Mouse (Mus musculus) hindbrain, embryonic 12.5 days (tissue): ENCODE results near the gene Ddx39. TPM values are rescaled to one million over a fixed set of nuclear protein-coding genes. Genes with fewer than 3 reads are reported as not detected.
A peak's percentile ranks its signal among the peaks of the same experiment; 100 is the strongest.

Source experiments
- ATAC-seq: fragments of 200-750 bp; cut with Nextera tagmentation; 2 replicates; pipeline ENCODE4 v1.8.0; 2017; ENCODE audit warnings: moderate TSS enrichment; ENCODE audit not compliant: low FRiP score
- H3K27ac ChIP-seq: fragments of 300-500 bp; sonication (generic); 2 replicates; pipeline ENCODE4 v1.5.1; 2016; ENCODE audit warnings: mild to moderate bottlenecking
- H3K27me3 ChIP-seq: fragments of 300-500 bp; sonication (generic); 2 replicates; pipeline ENCODE4 v1.6.1; 2016; ENCODE audit warnings: mild to moderate bottlenecking
- H3K36me3 ChIP-seq: fragments of 300-500 bp; sonication (generic); 2 replicates; pipeline ENCODE4 v1.6.1; 2016; ENCODE audit warnings: mild to moderate bottlenecking
- H3K4me1 ChIP-seq: fragments of 300-500 bp; sonication (generic); 2 replicates; pipeline ENCODE4 v1.6.1; 2016
- H3K4me2 ChIP-seq: fragments of 300-500 bp; sonication (generic); replicated peaks from 2 replicates; pipeline ENCODE4 v1.6.1; 2016; ENCODE audit warnings: mild to moderate bottlenecking
- H3K4me3 ChIP-seq: fragments of 300-500 bp; sonication (generic); 2 replicates; pipeline ENCODE4 v1.5.1; 2016; ENCODE audit warnings: mild to moderate bottlenecking
- H3K9ac ChIP-seq: fragments of 300-500 bp; sonication (generic); 2 replicates; pipeline ENCODE4 v1.6.1; 2016; ENCODE audit warnings: mild to moderate bottlenecking, moderate library complexity
- H3K9me3 ChIP-seq: fragments of 300-500 bp; sonication (generic); replicated peaks from 2 replicates; pipeline ENCODE4 v1.6.1; 2016; ENCODE audit warnings: mild to moderate bottlenecking
- WGBS: fragments of 180-500 bp; shearing (Covaris S2); methylation state at CpG from one replicate; pipeline ENCODE4 v1.1.7; 2016; 5-methylcytosine and 5-hydroxymethylcytosine counted together
- polyA plus RNA-seq: library from polyadenylated mRNA; unstranded; fragments of >200 nt; fragmentation: Nextera tagmentation; extraction: Ambion mirVana; gene quantifications from 2 replicates; pipeline ENCODE4 v1.2.1, GENCODE M21; 2016

Gene Ddx39
- polyA plus RNA-seq, 1 experiment from 2014 or later: 135 TPM

DNA sequence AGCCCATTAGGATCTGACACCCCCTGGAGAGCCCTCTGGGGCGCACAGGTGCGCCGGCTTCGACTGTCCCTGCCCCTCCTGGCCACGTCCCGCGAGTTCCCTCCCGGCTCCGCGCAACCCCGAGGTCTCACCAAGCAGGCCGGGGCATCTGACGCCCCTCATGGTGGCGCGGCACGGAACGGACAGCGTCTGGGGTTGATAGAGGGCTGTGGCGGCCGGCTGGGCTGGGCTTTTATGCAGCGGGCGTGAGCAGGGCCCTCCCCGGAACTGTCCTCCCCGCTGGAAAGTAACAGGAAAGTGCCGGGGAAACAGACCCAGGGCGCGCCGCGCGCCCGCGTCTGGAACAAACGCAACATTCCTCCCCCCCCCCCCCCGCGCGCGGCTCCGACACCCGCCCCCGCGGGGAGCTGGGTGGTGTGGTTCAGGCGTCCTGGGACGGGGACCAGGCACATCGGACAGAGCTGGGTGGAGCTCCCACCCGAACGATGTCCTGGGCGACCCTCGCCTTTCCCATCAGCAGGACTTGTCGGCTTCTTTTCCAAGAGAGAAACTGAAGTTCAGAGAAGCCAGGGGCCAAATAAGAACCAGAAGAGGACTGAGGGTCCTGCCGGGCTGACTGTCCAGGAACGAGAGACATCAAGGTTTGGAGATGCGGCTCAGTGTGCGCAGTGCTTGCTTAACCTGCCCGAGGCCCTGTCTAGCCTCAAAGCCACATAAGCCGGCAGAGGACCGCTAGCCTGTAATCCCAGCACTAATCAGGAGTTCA is 26.2 kb downstream of the Ddx39 start, which contains the start of gene Adgre5:
TSS of gene Adgre5 (minus strand) at position 351 of the 766 bp plus-strand sequence.
- Histone ChIP-seq H3K4me3 (peak within 1 kb of the TSS; percentile 46), H3K4me1 (peaks cover 14% of the 10 kb centered on the region), H3K4me2 (peak within 1 kb of the TSS; percentile 73), H3K36me3 (no peaks in the 10 kb centered on the region), H3K9me3 (0 out of 2 replicates have a peak, but pooled peaks cover 6% of the 10 kb centered on the region), H3K27ac (no peak within 1 kb of the TSS), H3K9ac (peak within 1 kb of the TSS; percentile 54), H3K27me3 (peaks cover 39% of the 10 kb centered on the region)
- ATAC-seq: no peak; the same call in 1 of the 2 replicates
- 2% methylated on average over 44 of the region's 56 CpGs for WGBS

- 74% methylated on average over 19 of the region's 19 CpGs for WGBS
- peak overlapping the region; percentile 73; the same call in 1 of the 2 replicates for H3K4me2 ChIP-seq
- H3K4me1 ChIP-seq: peaks cover 14% of the 10 kb centered on the region
- H3K9me3 ChIP-seq: 0 out of 2 replicates have a peak, but pooled peaks cover 6% of the 10 kb centered on the region
- no peak for ATAC-seq
- H3K27me3 ChIP-seq: peaks cover 46% of the 10 kb centered on the region
- no peak overlapping the region for H3K9ac ChIP-seq
- no peaks in the 10 kb centered on the region for H3K36me3 ChIP-seq
- no peak overlapping the region for H3K27ac ChIP-seq
- no peak overlapping the region; the same call in 1 of the 2 replicates for H3K4me3 ChIP-seq
Measured at GRCm38 (mm10) chr8:83741849-83742655, 27.1 kb downstream of the Ddx39 start.

DNA sequence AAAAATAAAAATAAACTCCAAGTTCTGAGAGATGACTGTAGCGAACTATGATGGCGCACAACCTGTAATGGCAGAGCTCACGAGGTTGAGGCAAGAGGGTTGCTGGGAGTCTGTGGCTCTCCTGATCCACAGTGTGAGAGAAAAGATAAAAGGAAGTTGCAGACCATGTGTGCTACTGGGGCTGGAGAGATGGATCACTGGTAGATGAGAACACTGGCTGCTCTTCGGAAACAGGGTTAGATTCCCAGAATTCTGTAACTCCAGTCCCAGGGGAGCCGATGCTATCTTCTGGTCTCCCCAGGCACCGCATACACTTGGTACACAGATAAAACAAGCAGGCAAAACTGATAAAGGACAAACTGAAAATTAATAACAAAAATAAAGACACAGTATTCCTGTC is 28.0 kb downstream of the Ddx39 start:
- H3K9ac ChIP-seq: no peak overlapping the region
- no peak for ATAC-seq
- 92% methylated on average over 6 of the region's 6 CpGs for WGBS
- no peak overlapping the region for H3K27ac ChIP-seq
- H3K9me3 ChIP-seq: no peaks in the 10 kb centered on the region
- H3K27me3 ChIP-seq: peaks cover 55% of the 10 kb centered on the region
- no peak overlapping the region for H3K4me3 ChIP-seq
- no peaks in the 10 kb centered on the region for H3K36me3 ChIP-seq
- H3K4me1 ChIP-seq: peaks cover 16% of the 10 kb centered on the region
- H3K4me2 ChIP-seq: no peak overlapping the region

GRCm38 (mm10) chr8:83744070-83744469 is 29.1 kb downstream of the Ddx39 start:
- no peak overlapping the region for H3K4me2 ChIP-seq
- 82% methylated on average over 4 of the region's 4 CpGs for WGBS
- H3K4me3 ChIP-seq: no peak overlapping the region
- H3K27me3 ChIP-seq: peaks cover 66% of the 10 kb centered on the region
- H3K4me1 ChIP-seq: peaks cover 25% of the 10 kb centered on the region
- H3K9me3 ChIP-seq: no peaks in the 10 kb centered on the region
- no peak for ATAC-seq
- H3K36me3 ChIP-seq: no peaks in the 10 kb centered on the region
- no peak overlapping the region for H3K27ac ChIP-seq
- H3K9ac ChIP-seq: no peak overlapping the region

- 3% methylated on average over 28 of the region's 28 CpGs for WGBS
- Histone ChIP-seq H3K36me3 (no peaks in the 10 kb centered on the region), H3K9ac (peak overlapping the region; percentile 59), H3K27me3 (peaks cover 32% of the 10 kb centered on the region), H3K4me3 (peak overlapping the region; percentile 35), H3K4me1 (peaks cover 18% of the 10 kb centered on the region), H3K4me2 (peak overlapping the region; percentile 71), H3K9me3 (no peaks in the 10 kb centered on the region), H3K27ac (peak overlapping the region; percentile 52)
- ATAC-seq: peak; percentile 76
Measured at GRCm38 (mm10) chr8:83747661-83748346, 32.8 kb downstream of the Ddx39 start.

DNA sequence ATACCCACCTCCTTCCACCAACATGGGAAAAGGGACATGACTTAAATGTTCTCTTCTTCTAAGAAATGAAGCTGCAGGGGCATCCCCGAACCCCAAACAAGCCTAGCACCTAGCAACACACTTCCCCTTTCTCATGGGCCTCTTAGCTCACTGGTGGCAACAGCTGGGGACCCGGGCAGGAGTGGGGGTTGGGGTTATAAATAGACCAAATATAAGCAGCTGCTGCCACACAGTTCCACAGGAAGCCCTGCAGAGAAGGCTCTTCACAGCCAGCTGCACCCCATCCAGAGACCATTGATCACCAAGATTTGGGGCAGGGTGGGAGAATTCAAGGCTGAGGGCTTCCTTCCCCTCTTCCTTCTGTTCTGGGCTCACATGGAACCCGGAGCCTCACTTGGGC is 33.7 kb downstream of the Ddx39 start:
- Histone ChIP-seq H3K4me3 (no peak overlapping the region), H3K9me3 (no peaks in the 10 kb centered on the region), H3K27ac (no peak overlapping the region), H3K4me2 (no peak overlapping the region), H3K4me1 (peaks cover 18% of the 10 kb centered on the region), H3K9ac (no peak overlapping the region), H3K27me3 (peaks cover 29% of the 10 kb centered on the region), H3K36me3 (no peaks in the 10 kb centered on the region)
- ATAC-seq: no peak
- 43% methylated on average over 3 of the region's 3 CpGs for whole genome bisulfite sequencing

- Histone ChIP-seq H3K4me2 (no peak overlapping the region), H3K4me3 (no peak overlapping the region), H3K9ac (no peak overlapping the region), H3K27me3 (peaks cover 29% of the 10 kb centered on the region), H3K4me1 (peaks cover 18% of the 10 kb centered on the region), H3K9me3 (no peaks in the 10 kb centered on the region), H3K36me3 (no peaks in the 10 kb centered on the region), H3K27ac (no peak overlapping the region)
- 91% methylated on average over 9 of the region's 9 CpGs for WGBS
- no peak for ATAC-seq
Measured at GRCm38 (mm10) chr8:83749265-83749664, 34.3 kb downstream of the Ddx39 start.

DNA sequence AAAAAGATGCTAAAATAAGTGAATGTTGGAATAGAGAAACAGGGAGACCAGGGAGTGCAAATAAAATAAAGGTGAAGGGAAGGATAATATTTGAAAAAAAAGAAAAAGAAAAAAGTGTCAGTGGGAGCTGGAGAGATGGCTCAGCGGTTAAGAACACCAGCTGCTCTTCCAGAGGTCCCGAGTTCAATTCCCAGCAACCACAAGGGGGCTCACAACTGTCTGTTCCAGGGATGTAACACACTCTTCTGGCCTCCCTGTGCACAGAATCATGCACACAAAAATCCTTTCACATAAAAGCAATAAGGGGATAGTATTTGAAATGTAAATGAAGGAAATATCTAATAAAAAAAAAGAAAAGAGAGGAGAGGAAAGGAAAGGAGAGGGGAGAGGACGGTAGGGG is 39.2 kb downstream of the Ddx39 start:
- Histone ChIP-seq H3K4me1 (0 out of 2 replicates have a peak, but pooled peaks cover 2% of the 10 kb centered on the region), H3K9ac (no peak overlapping the region), H3K9me3 (no peaks in the 10 kb centered on the region), H3K27ac (no peak overlapping the region), H3K4me2 (no peak overlapping the region), H3K4me3 (no peak overlapping the region), H3K36me3 (no peaks in the 10 kb centered on the region), H3K27me3 (peaks cover 1% of the 10 kb centered on the region; the same call in 1 of the 2 replicates)
- ATAC-seq: no peak
- WGBS: 44% methylated on average over 3 of the region's 3 CpGs

GRCm38 (mm10) chr8:83756273-83756672 is 41.3 kb downstream of the Ddx39 start:
- Histone ChIP-seq H3K4me1 (no peaks in the 10 kb centered on the region), H3K27ac (no peak overlapping the region), H3K9me3 (no peaks in the 10 kb centered on the region), H3K36me3 (no peaks in the 10 kb centered on the region), H3K9ac (no peak overlapping the region), H3K4me3 (no peak overlapping the region), H3K27me3 (no peaks in the 10 kb centered on the region), H3K4me2 (no peak overlapping the region)
- no peak for ATAC-seq
- WGBS: 95% methylated on average over 3 of the region's 3 CpGs

DNA sequence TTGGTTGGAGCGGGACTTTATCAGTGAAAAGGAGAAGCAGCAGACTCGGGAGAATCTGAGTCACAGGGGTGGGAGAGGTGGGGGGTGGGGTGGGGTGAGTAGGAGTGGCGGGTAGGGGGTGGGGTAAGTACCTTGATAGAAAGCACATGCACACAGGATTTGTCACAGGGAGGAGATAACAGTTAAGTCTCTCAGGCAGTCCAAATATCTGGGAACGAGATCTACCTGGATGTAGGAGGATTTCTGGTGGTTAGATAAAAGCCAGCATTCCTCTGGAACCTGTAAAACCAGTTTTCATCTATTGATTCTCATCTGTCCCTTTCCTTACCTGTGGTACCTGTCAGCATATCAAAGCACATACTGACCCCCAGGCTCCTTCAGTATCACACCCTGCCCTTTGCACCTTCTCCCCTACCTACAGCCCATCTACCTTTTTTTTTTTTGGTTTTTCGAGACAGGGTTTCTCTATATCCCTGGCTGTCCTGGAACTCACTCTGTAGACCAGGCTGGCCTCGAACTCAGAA is 42.2 kb downstream of the Ddx39 start:
- no peak for ATAC-seq
- Histone ChIP-seq H3K4me3 (no peak overlapping the region), H3K9ac (no peak overlapping the region), H3K36me3 (no peaks in the 10 kb centered on the region), H3K4me1 (no peaks in the 10 kb centered on the region), H3K4me2 (no peak overlapping the region), H3K9me3 (no peaks in the 10 kb centered on the region), H3K27me3 (peaks cover 3% of the 10 kb centered on the region; the same call in 1 of the 2 replicates), H3K27ac (no peak overlapping the region)
- 86% methylated on average over 6 of the region's 6 CpGs for WGBS

DNA sequence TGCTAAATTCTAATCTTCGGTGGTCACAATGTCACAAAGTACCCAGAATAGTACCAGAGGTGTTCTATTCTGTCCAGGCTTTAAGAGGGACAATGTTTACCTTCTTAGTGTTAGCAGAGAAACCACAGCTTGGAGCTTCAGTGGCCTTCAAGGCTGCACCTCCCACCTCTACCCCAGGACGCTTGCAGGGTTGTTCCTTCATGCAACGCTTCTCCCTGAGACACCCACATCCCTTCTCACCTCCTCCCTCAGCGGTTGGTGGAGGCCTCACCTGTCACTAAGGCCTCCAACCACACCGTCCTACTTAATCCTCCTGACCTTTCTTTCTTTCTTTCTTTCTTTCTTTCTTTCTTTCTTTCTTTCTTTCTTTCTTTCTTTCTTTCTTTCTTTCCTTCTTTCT is 43.3 kb downstream of the Ddx39 start:
- H3K4me1 ChIP-seq: no peaks in the 10 kb centered on the region
- peaks cover 4% of the 10 kb centered on the region; the same call in 1 of the 2 replicates for H3K27me3 ChIP-seq
- no peak overlapping the region for H3K4me2 ChIP-seq
- no peaks in the 10 kb centered on the region for H3K36me3 ChIP-seq
- no peak overlapping the region for H3K27ac ChIP-seq
- 73% methylated on average over 5 of the region's 5 CpGs for WGBS
- ATAC-seq: no peak
- no peaks in the 10 kb centered on the region for H3K9me3 ChIP-seq
- H3K9ac ChIP-seq: no peak overlapping the region
- H3K4me3 ChIP-seq: no peak overlapping the region
